Mouse (Mus musculus): ENCODE data around the gene Best1. TPM values are rescaled to one million over a fixed set of nuclear protein-coding genes. Genes with fewer than 3 reads are reported as not detected.
A peak's percentile ranks its signal among the peaks of the same experiment; 100 is the strongest.

Gene Best1
- polyA plus RNA-seq, 1 experiment from 2014 or later, result 0.24 TPM

- Histone ChIP-seq H3K36me3 (ENCODE audit: control insufficient read depth, insufficient read depth, low read length) (peaks cover 24% of the 10 kb centered on the region), H3K4me1 (ENCODE audit: control insufficient read depth in 2 of 2, insufficient read depth in 2 of 2, low read length in 2 of 2) (peaks cover 26 to 48% of the 10 kb centered on the region in 2 experiments), H3K9me3 (ENCODE audit: control insufficient read depth, low read length) (no peaks in the 10 kb centered on the region), H3K4me2 (ENCODE audit: low read length) (no peak overlapping the region), H3K9ac (ENCODE audit: low read length) (no peak overlapping the region), H3K27ac (replicated peaks in 1 of 2; ENCODE audit: control insufficient read depth in 1 of 2, insufficient read depth in 1 of 2, low read depth in 2 of 2, low read length in 2 of 2) (no peak overlapping the region), H3K27me3 (ENCODE audit: control insufficient read depth, insufficient read depth, low read length) (no peaks in the 10 kb centered on the region), H3K4me3 (ENCODE audit: control insufficient read depth in 1 of 2, insufficient read depth in 1 of 2, low read depth in 1 of 2, low read length in 2 of 2) (no peak overlapping the region)
- 46% methylated on average over 2 of the region's 2 CpGs for WGBS
- no peak for ATAC-seq (ENCODE audit: insufficient number of reproducible peaks, insufficient read depth, low FRiP score, low read depth)
Observed at GRCm38 (mm10) chr19:10037534-10037933, 36.1 kb upstream of the Best1 start.

GRCm38 (mm10) chr19:10034785-10035447 is 33.5 kb upstream of the Best1 start:
- Histone ChIP-seq H3K4me1 (ENCODE audit: control insufficient read depth in 2 of 2, insufficient read depth in 2 of 2, low read length in 2 of 2) (peaks cover 19 to 34% of the 10 kb centered on the region in 2 experiments), H3K4me2 (ENCODE audit: low read length) (no peak overlapping the region), H3K4me3 (ENCODE audit: control insufficient read depth in 1 of 2, insufficient read depth in 1 of 2, low read depth in 1 of 2, low read length in 2 of 2) (no peak overlapping the region), H3K36me3 (ENCODE audit: control insufficient read depth, insufficient read depth, low read length) (peaks cover 41% of the 10 kb centered on the region), H3K27me3 (ENCODE audit: control insufficient read depth, insufficient read depth, low read length) (no peaks in the 10 kb centered on the region), H3K9ac (ENCODE audit: low read length) (peak overlapping the region; percentile 40; the same call in 1 of the 2 replicates), H3K27ac (replicated peaks in 1 of 2; ENCODE audit: control insufficient read depth in 1 of 2, insufficient read depth in 1 of 2, low read depth in 2 of 2, low read length in 2 of 2) (no peak overlapping the region), H3K9me3 (ENCODE audit: control insufficient read depth, low read length) (no peaks in the 10 kb centered on the region)
- no peak for ATAC-seq (ENCODE audit: insufficient number of reproducible peaks, insufficient read depth, low FRiP score, low read depth)
- 54% methylated on average over 8 of the region's 8 CpGs for WGBS

- Histone ChIP-seq H3K9me3 (ENCODE audit: control insufficient read depth, low read length) (no peaks in the 10 kb centered on the region), H3K27me3 (ENCODE audit: control insufficient read depth, insufficient read depth, low read length) (no peaks in the 10 kb centered on the region), H3K27ac (replicated peaks in 1 of 2; ENCODE audit: control insufficient read depth in 1 of 2, insufficient read depth in 1 of 2, low read depth in 2 of 2, low read length in 2 of 2) (no peak overlapping the region), H3K36me3 (ENCODE audit: control insufficient read depth, insufficient read depth, low read length) (peaks cover 45% of the 10 kb centered on the region), H3K4me2 (ENCODE audit: low read length) (no peak overlapping the region), H3K9ac (ENCODE audit: low read length) (no peak overlapping the region), H3K4me3 (ENCODE audit: control insufficient read depth in 1 of 2, insufficient read depth in 1 of 2, low read depth in 1 of 2, low read length in 2 of 2) (no peak overlapping the region), H3K4me1 (ENCODE audit: control insufficient read depth in 2 of 2, insufficient read depth in 2 of 2, low read length in 2 of 2) (peaks cover 13 to 28% of the 10 kb centered on the region in 2 experiments)
- 78% methylated on average over 5 of the region's 5 CpGs for WGBS
- ATAC-seq (ENCODE audit: insufficient number of reproducible peaks, insufficient read depth, low FRiP score, low read depth), result no peak
Observed at GRCm38 (mm10) chr19:10034356-10034755, 32.9 kb upstream of the Best1 start.

- no peaks in the 10 kb centered on the region for H3K9me3 ChIP-seq (ENCODE audit: control insufficient read depth, low read length)
- no peak overlapping the region for H3K4me3 ChIP-seq (ENCODE audit: control insufficient read depth in 1 of 2, insufficient read depth in 1 of 2, low read depth in 1 of 2, low read length in 2 of 2)
- WGBS, result 36% methylated on average over 8 of the region's 8 CpGs
- H3K4me1 ChIP-seq (ENCODE audit: control insufficient read depth in 2 of 2, insufficient read depth in 2 of 2, low read length in 2 of 2), result peaks cover 5 to 19% of the 10 kb centered on the region in 2 experiments
- no peak overlapping the region for H3K4me2 ChIP-seq (ENCODE audit: low read length)
- H3K9ac ChIP-seq (ENCODE audit: low read length), result no peak overlapping the region
- H3K27me3 ChIP-seq (ENCODE audit: control insufficient read depth, insufficient read depth, low read length), result no peaks in the 10 kb centered on the region
- H3K27ac ChIP-seq (replicated peaks in 1 of 2; ENCODE audit: control insufficient read depth in 1 of 2, insufficient read depth in 1 of 2, low read depth in 2 of 2, low read length in 2 of 2), result no peak overlapping the region
- no peak for ATAC-seq (ENCODE audit: insufficient number of reproducible peaks, insufficient read depth, low FRiP score, low read depth)
- peaks cover 54% of the 10 kb centered on the region for H3K36me3 ChIP-seq (ENCODE audit: control insufficient read depth, insufficient read depth, low read length)
Observed at GRCm38 (mm10) chr19:10033211-10033973, 32.0 kb upstream of the Best1 start.

- H3K4me3 ChIP-seq (ENCODE audit: control insufficient read depth in 1 of 2, insufficient read depth in 1 of 2, low read depth in 1 of 2, low read length in 2 of 2), result no peak overlapping the region
- ATAC-seq (ENCODE audit: insufficient number of reproducible peaks, insufficient read depth, low FRiP score, low read depth), result no peak
- no peaks in the 10 kb centered on the region for H3K9me3 ChIP-seq (ENCODE audit: control insufficient read depth, low read length)
- 77% methylated on average over 2 of the region's 2 CpGs for WGBS
- H3K4me2 ChIP-seq (ENCODE audit: low read length), result no peak overlapping the region
- H3K27ac ChIP-seq (replicated peaks in 1 of 2; ENCODE audit: control insufficient read depth in 1 of 2, insufficient read depth in 1 of 2, low read depth in 2 of 2, low read length in 2 of 2), result no peak overlapping the region
- H3K36me3 ChIP-seq (ENCODE audit: control insufficient read depth, insufficient read depth, low read length), result peaks cover 57% of the 10 kb centered on the region
- no peaks in the 10 kb centered on the region for H3K27me3 ChIP-seq (ENCODE audit: control insufficient read depth, insufficient read depth, low read length)
- no peak overlapping the region for H3K9ac ChIP-seq (ENCODE audit: low read length)
- peaks cover 12 to 17% of the 10 kb centered on the region in 2 experiments for H3K4me1 ChIP-seq (ENCODE audit: control insufficient read depth in 2 of 2, insufficient read depth in 2 of 2, low read length in 2 of 2)
Observed at GRCm38 (mm10) chr19:10029746-10030145, 28.3 kb upstream of the Best1 start.

- H3K27me3 ChIP-seq (ENCODE audit: control insufficient read depth, insufficient read depth, low read length), result no peaks in the 10 kb centered on the region
- H3K4me3 ChIP-seq (ENCODE audit: control insufficient read depth in 1 of 2, insufficient read depth in 1 of 2, low read depth in 1 of 2, low read length in 2 of 2), result no peak overlapping the region
- peaks cover 19 to 40% of the 10 kb centered on the region in 2 experiments for H3K4me1 ChIP-seq (ENCODE audit: control insufficient read depth in 2 of 2, insufficient read depth in 2 of 2, low read length in 2 of 2)
- H3K9ac ChIP-seq (ENCODE audit: low read length), result peak overlapping the region; percentile 23; the same call in 1 of the 2 replicates
- no peaks in the 10 kb centered on the region for H3K9me3 ChIP-seq (ENCODE audit: control insufficient read depth, low read length)
- 16% methylated on average over 8 of the region's 8 CpGs for WGBS
- H3K4me2 ChIP-seq (ENCODE audit: low read length), result peak overlapping the region; percentile 26
- peak overlapping the region; percentile 67 to 83 for H3K27ac ChIP-seq (replicated peaks in 1 of 2; ENCODE audit: control insufficient read depth in 1 of 2, insufficient read depth in 1 of 2, low read depth in 2 of 2, low read length in 2 of 2)
- peak; percentile 64 for ATAC-seq (ENCODE audit: insufficient number of reproducible peaks, insufficient read depth, low FRiP score, low read depth)
- H3K36me3 ChIP-seq (ENCODE audit: control insufficient read depth, insufficient read depth, low read length), result peaks cover 31% of the 10 kb centered on the region
Observed at GRCm38 (mm10) chr19:10025169-10025875, 23.9 kb upstream of the Best1 start.

DNA sequence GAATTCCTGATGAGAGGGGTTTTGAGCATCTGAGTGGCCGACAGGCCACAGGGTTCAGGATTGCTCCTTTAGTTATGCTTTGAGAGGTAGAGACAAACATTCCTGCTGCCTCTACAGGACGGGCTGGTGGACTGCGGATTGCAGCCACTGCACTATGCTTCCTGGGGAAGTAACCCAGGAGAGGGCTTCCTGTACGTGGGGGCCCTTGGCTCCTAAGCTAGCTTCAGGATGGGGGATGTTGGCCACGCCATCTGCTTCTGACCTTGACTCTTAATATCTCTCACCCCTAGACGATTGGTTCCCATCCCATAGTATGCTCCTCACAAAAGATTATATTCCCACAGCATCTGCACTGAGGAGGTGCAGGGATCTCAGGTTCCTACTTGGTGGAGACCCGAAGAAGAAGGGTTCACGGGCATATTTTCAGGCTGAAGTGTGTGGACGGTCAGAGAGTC is 21.9 kb upstream of the Best1 start:
- no peak for ATAC-seq (ENCODE audit: insufficient number of reproducible peaks, insufficient read depth, low FRiP score, low read depth)
- peaks cover 26 to 50% of the 10 kb centered on the region in 2 experiments for H3K4me1 ChIP-seq (ENCODE audit: control insufficient read depth in 2 of 2, insufficient read depth in 2 of 2, low read length in 2 of 2)
- H3K9me3 ChIP-seq (ENCODE audit: control insufficient read depth, low read length), result no peaks in the 10 kb centered on the region
- no peak overlapping the region; the same call in 1 of the 2 replicates for H3K9ac ChIP-seq (ENCODE audit: low read length)
- H3K27me3 ChIP-seq (ENCODE audit: control insufficient read depth, insufficient read depth, low read length), result no peaks in the 10 kb centered on the region
- H3K4me2 ChIP-seq (ENCODE audit: low read length), result peak overlapping the region; percentile 22; the same call in 1 of the 2 replicates
- peaks cover 13% of the 10 kb centered on the region for H3K36me3 ChIP-seq (ENCODE audit: control insufficient read depth, insufficient read depth, low read length)
- 39% methylated on average over 9 of the region's 9 CpGs for WGBS
- H3K27ac ChIP-seq (replicated peaks in 1 of 2; ENCODE audit: control insufficient read depth in 1 of 2, insufficient read depth in 1 of 2, low read depth in 2 of 2, low read length in 2 of 2), result peak overlapping the region; percentile 46 to 77
- H3K4me3 ChIP-seq (ENCODE audit: control insufficient read depth in 1 of 2, insufficient read depth in 1 of 2, low read depth in 1 of 2, low read length in 2 of 2), result no peak overlapping the region

All from heart, embryonic 14.5 days (tissue).